Mouse (Mus musculus) heart, postnatal 14 days (tissue): ENCODE data around the gene Atcay. TPM values are rescaled to one million over a fixed set of nuclear protein-coding genes. Genes with fewer than 3 reads are reported as not detected.
A peak's percentile ranks its signal among the peaks of the same experiment; 100 is the strongest.
"Not testable (repeated sequence)": the region's sequence is repeated elsewhere in the genome, so short reads cannot be mapped to it uniquely, and the experiment has no call there.

Experiments
- DNase-seq, 2 experiments: peaks; one replicate each; pipeline ENCODE4 v3.0.0; 2021 to 2022
- intact Hi-C: fragments of 180-260 bp; cut with DNase I; formaldehyde crosslinking; loops from one replicate; pipeline ENCODE4 v1.15.1; 2025
- total RNA-seq, 2 experiments: library from RNA; stranded (reverse); gene quantifications; 2 replicates each; pipeline ENCODE4 v1.2.3; 2021

Gene Atcay
- total RNA-seq, 2 experiments from 2014 or later, result 0.12 TPM

DNA sequence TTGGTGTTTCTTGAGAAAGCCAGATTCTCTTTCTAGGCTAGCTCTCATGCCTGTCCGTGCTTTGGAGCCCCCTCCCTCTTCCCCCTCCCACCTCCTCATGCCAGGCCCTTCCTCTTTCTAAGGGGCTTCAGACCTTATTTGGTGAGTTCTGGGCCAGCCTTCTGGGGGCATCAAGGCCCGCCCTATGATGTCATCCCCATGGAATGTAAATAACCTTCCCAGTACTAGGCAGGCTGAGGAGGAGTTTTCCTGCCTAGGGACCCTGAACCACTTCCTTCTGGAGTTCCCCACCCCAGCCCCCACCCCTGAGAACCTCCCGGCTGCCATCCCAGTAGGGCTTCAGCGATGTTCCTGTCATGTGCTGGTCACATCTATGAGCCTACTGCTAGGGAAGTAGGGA is 45.9 kb downstream of the Atcay start:
- DNase-seq, result peak in 1 of 2 experiments; percentile 10
- intact Hi-C loops, result no loop called here

DNA sequence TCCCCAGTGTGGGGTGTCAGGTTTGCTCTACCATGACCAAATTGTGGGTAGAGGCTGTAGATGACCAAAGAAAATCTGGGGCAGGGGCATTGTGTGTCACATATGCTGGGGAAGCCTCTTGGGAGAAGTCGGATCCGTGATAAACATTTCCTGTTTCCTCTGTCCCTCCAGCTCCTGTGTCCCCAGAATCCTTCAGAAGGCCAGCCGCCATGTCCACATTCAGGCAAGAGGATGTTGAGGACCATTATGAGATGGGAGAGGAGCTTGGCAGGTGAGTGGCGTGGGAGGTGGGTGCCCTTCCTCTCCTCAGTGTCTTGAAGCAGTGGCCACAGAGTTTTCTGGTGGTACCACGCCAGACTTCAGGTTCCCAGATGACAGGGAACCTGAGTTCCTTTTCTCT is 46.8 kb downstream of the Atcay start, which contains the start of gene 4930442H23Rik:
Gene 4930442H23Rik (minus strand): TSS at position 45 of the 400 bp plus-strand sequence.
- peak in 1 of 2 experiments; percentile 7 for DNase-seq
- intact Hi-C loops, result no loop called here

DNA sequence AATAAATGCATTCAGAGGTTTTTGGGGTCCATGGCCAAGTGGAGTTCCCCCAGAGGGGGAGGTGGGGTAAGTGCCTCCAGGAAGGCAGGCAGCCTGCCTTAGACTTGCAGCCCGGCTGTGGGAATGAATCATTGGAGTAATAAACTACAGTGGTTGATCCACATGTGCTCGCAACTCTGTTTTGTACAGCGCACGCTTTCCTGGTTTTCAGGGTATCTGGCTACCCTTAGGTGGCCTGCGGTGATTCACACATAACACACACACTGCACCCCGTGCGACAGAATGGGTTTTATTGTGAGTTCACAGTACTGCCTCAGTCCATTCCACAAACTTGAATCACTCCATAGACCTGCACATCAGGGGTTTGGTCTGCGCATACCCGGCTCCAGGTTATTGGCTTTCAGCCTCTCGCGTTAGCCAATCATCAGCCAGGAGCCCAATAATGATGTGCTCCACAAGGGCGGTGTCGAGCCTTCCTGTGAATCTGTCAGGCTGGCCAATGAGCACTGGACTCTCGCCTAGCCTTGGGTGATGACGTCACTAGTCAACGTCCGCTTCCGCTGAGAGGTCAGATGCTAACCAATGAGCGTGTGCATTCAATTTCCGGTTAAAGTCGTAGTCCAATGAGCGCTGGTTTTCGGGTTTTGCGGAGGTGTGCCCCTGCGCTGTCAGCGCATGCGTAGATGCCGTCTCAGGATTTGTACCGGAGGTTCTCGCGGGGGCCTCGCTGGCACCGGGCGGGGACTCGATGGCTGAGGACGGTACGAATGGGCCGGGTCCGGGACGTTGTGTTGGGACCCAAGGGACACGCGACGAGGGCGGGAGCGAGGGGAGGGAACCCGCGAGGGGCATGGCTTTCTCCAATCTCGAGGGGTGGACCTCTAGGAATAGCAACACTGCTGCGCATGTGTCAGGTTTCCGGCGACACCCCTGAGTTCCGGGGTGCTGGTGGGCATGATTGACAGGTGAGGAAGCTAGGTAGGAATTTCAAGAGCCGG is 48.0 kb downstream of the Atcay start, which contains the start of gene Dapk3:
Gene Dapk3 (plus strand): TSS at position 670 of the 998 bp plus-strand sequence.
- peak; percentile 94 for DNase-seq
- intact Hi-C loops, result no loop called here

DNA sequence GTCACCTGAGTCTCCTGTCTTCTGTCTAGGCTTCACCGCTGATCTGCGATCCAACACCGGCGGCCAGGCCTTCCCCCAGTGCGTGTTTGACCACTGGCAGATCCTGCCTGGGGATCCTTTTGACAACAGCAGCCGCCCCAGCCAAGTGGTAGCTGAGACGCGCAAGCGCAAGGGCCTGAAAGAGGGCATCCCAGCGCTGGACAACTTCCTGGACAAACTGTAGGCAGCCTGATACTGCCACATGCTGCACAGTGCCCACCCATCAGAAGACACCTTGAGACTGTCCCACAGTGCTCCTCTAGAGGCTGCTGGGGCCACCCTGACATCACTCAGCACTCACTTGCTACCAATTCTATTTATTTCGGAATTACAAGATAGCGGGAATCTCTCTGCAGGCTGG is 48.8 kb downstream of the Atcay start:
- intact Hi-C loops, result not testable (repeated sequence)

DNA sequence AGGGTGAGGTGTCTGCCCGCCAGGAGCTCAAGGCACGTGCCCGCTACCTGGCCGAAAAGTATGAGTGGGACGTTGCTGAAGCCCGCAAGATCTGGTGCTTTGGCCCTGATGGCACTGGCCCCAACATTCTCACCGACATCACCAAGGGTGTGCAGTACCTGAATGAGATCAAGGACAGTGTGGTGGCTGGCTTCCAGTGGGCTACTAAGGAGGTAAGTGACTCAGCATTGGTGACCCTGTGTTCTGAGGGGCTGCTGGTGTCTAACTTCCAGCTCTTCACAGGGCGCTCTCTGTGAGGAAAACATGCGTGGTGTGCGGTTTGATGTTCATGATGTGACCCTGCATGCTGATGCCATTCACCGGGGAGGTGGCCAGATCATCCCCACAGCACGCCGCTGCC is 49.7 kb downstream of the Atcay start:
- DNase-seq, result no peak
- intact Hi-C loops, result no loop called here

More for the DNA sequence above, 48.8 kb downstream of the Atcay start:
- peak in 1 of 2 experiments; percentile 4 for DNase-seq

DNA sequence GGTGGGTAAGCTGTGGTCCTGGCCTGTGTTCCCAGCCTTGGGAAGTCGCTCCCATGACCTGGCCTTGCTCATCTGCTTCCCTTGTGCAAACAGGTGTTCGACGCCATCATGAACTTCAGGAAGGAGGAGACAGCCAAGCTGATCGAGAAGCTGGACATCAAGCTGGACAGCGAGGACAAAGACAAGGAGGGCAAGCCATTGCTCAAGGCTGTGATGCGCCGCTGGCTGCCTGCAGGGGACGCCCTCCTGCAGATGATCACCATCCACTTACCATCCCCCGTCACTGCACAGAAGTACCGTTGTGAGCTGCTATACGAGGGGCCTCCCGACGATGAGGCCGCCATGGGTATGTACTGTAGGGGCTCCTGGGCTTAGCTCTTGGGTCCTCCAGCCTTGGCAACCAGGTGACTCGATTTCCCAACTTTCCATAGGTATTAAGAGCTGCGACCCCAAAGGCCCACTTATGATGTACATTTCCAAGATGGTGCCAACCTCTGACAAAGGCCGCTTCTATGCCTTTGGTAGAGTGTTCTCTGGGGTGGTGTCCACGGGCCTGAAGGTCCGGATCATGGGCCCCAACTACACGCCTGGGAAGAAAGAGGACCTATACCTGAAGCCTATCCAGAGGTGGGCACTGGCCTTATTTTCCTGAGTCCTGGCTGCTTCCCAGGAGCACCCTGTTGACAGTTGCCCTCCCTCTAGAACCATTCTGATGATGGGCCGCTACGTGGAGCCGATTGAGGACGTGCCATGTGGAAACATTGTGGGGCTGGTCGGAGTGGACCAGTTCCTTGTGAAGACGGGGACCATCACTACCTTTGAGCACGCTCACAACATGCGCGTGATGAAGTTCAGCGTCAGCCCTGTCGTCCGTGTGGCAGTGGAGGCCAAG is 50.9 kb downstream of the Atcay start:
- DNase-seq, result peak in 1 of 2 experiments; percentile 9
- intact Hi-C loops, result loop anchor here (5.0 kb wide), 1 partner anchor 182 kb away; no protein-coding TSS in a partner anchor

DNA sequence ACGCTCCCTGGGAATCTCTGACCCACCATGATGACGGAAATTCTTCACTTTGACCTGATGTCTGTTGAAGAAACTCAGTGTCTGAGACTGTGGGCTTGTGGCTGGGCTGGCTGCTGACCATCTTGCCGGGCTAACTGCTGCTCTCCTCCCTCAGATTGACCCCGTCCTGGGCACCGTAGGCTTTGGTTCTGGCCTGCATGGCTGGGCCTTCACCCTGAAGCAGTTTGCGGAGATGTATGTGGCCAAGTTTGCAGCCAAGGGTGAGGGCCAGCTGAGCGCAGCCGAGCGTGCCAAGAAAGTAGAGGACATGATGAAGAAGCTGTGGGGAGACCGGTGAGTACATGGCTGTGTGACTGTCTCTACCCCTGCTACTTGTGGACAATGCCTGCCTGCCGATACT is 51.7 kb downstream of the Atcay start:
- intact Hi-C loops, result loop anchor here (5.0 kb wide), 1 partner anchor 182 kb away; no protein-coding TSS in a partner anchor
- peak in 1 of 2 experiments; percentile 10 for DNase-seq

DNA sequence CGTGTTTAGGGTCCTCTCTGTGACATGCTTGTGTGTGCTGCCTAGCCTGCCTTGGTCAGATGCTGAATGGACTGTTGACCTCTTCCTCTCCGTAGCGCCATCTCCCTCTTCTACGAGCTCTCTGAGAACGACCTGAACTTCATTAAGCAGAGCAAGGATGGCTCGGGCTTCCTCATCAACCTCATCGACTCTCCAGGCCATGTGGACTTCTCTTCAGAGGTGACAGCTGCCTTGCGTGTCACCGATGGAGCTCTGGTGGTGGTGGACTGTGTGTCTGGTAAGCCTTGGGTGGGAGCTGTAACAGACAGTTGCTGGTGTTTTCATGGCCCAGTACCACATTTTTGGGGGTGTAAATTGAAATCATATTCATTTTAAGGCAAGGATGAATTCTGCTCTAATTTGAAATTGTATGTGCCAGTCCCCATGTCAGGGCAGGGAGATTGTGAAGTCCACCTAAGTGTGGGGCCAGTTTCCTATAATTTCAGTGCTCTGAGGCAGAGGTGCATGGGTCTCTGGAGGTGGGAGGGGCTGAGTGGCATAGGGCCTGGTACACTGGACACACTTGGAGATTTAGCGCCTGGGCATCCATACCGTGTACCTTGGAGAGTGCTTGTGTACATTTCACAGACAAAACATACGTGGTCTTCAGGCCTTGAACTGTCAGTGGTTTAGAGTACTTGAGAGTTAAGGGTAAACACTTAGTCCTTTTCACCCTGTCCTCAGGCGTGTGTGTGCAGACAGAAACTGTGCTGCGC is 52.5 kb downstream of the Atcay start:
- intact Hi-C loops, result loop anchor here (5.0 kb wide), 1 partner anchor 181 kb away; no protein-coding TSS in a partner anchor
- DNase-seq, result peak in 1 of 2 experiments; percentile 23

DNA sequence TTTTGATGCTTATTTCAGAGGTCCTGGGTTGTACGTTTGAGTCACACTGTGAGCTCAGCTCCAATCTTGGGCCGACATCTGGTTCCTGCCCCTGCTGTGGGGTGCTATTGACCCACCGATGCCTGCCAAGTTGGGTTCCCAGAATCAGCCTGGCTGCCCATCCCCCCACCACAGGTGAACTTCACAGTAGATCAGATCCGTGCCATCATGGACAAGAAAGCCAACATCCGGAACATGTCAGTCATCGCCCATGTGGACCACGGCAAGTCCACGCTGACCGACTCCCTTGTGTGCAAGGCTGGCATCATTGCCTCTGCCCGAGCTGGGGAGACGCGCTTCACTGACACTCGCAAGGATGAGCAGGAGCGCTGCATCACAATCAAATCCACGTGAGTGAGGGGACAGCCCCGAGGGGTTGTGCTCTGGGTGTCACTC is 53.1 kb downstream of the Atcay start:
- intact Hi-C loops, result loop anchor here (5.0 kb wide), 1 partner anchor 180 kb away; no protein-coding TSS in a partner anchor
- DNase-seq, result peak in 1 of 2 experiments; percentile 37

DNA sequence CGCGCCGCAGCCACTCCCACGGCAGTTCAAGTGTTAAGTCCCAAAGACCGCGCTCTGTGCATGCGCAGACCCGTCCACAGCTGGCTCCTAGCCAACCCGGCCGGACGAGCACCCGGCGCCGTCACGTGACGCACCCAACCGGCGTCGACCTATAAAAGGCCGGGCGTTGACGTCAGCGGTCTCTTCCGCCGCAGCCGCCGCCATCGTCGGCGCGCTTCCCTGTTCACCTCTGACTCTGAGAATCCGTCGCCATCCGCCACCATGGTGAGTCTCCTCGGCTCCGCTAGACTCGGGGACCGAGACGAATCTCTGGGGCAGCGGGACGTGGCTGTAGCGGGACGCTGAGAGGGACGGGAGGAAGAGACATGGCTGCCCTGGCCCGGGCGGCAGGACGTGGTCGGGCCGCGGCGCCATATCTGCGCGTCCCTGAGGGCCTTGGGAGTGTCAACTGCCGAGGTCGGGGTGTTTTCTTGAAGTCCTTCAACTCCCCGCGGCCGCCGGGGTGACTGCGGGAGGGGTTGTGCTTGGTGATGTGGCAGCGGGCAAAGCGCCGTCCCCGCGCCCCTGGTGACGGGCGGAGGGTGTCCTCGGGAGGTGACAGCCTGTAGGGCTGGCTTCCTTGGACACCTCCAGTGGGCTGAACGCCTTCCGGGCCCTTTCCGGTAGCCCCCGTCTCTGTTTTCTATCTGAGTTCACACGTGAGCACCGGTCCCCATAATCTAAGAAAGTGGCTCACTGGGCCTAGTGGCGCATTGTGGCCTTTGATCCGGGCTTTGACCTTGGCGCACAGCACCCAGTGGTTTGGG is 54.0 kb downstream of the Atcay start, which contains the start of gene Eef2:
Gene Eef2 (plus strand): TSS at position 166 of the 806 bp plus-strand sequence.
- peak; percentile 100 for DNase-seq
- intact Hi-C loops, result loop anchor here (5.0 kb wide), 1 partner anchor 179 kb away; no protein-coding TSS in a partner anchor

DNA sequence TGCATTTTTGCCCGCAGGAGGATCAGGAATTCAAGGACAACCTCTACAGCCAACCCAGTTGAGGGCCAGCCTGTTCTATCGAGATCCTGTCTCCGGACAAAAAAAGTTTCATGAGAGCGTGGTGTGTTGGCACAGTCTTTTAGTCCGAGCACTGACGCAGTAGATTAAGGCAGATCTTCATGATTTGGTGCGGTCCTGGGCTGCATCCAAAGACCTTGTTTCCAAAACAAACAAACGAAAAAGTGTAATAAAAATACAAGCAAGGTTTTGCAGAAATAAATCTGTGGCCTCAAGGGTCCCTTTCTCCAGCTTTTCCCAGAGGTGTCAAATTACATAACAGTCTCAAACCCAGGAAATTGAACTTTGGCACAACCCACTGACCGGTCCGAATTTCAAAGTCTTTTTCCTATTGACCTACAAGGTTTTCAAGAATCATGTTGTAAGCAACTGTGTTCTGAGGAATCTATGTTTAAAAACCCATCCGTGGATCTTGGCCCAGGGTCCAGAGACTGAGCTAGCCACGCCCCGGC is 54.6 kb downstream of the Atcay start:
- DNase-seq, result peak in 1 of 2 experiments; percentile 49
- intact Hi-C loops, result loop anchor here (2.0 to 5.0 kb wide), 2 partner anchors 89 to 179 kb away; no protein-coding TSS in a partner anchor

DNA sequence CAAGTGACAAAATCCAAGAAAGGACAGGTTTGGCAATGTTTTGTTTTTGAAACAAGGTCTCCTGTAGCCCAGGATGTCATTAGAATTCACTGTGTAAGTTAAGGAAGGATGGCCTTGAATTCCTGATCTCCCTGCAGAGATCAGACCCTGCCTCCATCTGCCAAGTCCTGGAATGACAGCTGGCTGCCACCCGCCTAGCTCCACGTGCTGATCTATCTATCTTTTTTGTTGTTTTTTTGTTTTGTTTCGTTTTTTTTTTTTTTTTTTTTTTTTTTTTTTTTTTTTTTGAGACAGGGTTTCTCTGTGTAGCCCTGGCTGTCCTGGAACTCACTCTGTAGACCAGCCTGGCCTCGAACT is 55.3 kb downstream of the Atcay start:
- not testable (repeated sequence) for DNase-seq
- intact Hi-C loops, result loop anchor here (2.0 to 5.0 kb wide), 2 partner anchors 89 to 178 kb away; no protein-coding TSS in a partner anchor

DNA sequence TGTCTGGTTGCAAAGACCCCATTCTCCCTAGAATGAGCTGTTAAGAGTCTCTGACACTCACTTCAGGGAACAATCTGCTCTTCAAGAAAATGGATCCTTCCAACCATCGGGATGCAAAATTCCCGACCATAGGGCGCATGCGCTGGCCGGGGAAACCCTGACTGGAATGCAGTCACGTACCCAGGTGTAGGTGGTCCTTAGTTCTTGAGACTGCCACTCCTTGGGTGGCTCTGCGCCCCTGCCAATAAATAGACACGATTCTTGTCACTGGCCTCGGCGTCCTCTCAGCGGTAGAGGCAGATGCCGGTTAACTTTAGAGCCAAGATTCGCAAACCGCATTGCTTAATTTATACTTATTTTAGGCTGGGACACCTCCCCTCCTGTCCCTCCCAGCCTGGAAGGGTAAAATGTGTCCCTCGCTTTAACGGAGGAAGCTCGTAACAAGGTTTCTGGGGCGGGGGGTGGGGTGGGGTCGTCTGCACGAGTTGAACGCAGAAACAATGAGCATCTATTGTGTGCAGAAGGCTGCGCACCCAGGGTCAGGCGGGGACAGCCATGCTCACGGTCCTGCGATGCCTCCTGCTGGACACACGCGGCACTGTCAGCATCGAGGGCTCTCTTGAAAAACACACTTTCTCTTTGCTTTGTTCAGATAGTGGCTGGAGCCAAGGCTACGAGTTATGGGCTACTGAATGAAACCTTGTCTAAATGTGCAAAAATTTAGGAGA is 55.9 kb downstream of the Atcay start:
- peak; percentile 90 to 95 for DNase-seq
- intact Hi-C loops, result loop anchor here (2.0 to 5.0 kb wide), 4 partner anchors 67 to 177 kb away; partner anchors contain the start of gene Map2k2

DNA sequence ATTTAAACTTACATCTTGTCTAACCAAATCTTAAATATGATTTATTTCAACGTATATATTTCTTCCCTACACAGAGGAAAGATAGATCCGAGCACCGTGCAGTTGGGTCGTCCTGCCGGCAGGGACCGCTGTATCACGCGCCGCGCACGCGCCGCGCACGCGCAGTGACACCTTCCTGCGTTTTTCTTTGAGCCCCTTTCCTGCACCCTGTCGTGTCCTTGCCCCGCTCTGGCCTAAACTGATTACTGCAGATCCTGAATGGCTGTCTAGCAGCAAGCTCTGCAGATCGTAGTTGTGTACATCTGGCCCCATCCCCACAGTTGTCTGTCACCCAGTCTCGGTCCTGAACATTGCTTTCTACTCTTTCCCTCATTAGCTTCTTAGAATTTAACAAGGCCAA is 57.5 kb downstream of the Atcay start:
- peak; percentile 87 to 88 for DNase-seq
- intact Hi-C loops, result loop anchor here (5.0 kb wide), 2 partner anchors 66 to 156 kb away; partner anchors contain the start of gene Map2k2

DNA sequence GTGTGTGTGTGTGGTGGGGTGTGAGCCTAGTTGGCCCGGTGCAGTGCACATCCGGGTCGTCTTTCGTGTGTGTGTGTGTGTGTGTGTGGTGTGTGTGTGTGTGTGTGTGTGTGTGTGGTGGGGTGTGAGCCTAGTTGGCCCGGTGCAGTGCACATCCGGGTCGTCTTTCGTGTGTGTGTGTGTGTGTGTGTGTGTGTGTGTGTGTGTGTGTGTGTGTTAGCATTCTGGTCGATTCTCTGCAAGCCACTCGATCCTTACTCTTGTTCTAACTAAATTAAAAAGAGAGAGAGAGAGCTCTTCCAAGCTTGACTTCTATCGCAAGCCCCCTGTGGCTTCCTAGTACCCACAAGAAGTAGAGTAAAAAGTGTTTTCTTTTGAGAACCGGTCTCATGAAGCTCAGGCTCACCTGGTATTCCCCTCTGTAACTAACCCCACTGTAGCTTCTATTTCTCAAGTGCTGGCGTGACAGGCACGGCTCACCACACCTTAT is 61.2 kb downstream of the Atcay start:
- DNase-seq, result peak in 1 of 2 experiments; percentile 32
- intact Hi-C loops, result not testable (repeated sequence)

DNA sequence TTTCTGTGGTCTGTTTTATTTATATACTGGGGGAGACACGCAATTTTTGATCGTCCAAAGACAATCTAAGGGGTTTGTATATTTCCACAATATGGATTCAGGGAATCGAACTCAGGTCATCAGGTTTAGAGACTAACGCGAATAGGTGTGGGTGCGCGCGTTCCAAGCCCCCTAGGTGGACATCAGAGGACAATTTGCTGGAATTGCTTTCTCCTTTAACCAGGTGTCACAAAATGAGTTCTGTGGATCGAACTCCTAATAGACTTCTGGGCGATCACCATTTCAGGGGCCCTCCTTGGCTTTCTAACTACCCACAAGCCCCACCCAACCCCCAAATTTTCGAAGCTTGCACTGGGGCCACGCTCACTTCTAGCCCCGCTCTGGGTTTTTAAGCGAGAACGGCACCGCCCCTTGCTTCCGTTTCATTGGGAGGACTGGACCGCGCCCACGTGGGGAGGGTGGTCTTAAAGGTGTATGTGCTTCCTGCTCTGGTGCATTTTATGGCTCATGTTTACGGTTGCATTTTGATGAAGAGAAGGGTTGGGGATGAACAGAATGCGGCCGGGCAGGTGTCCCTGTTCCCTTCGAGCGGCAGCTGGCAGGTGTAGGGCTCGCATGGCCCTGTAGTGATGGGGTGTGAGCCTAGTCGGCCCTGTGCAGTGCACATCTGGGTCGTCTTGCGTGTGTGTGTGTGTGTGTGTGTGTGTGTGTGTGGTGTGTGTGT is 62.0 kb downstream of the Atcay start:
- DNase-seq, result peak; percentile 84 to 85
- intact Hi-C loops, result no loop called here

DNA sequence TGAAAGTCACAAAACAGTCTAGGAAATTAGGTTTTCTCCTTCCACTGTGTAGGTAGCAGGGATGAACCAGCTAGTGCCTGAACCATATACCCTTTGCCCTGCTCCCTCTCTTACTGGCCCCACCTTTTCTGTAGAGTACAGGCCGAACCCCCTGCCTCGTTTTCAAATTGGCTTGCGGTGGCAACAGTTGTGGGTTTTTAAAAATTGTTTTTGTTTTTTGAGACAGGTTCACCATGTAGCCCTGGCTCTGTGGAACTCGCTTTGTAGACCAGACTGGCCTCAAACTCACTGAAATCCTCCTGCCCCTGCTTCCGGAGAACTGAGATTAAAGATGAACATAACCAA is 62.6 kb downstream of the Atcay start:
- intact Hi-C loops, result no loop called here
- DNase-seq, result no peak
